Mouse (Mus musculus) liver, embryonic 14.5 days (tissue): ENCODE results near the gene Ctse. TPM values are rescaled to one million over a fixed set of nuclear protein-coding genes. Genes with fewer than 3 reads are reported as not detected.

Source experiments
- ATAC-seq: fragments of 200-750 bp; cut with Nextera tagmentation; 2 replicates; pipeline ENCODE4 v1.8.0; 2017; ENCODE audit warnings: moderate number of reproducible peaks, mild to moderate bottlenecking, moderate library complexity; ENCODE audit not compliant: insufficient read depth
- DNase-seq, 3 experiments: peaks; one replicate each; pipeline ENCODE4 v3.0.0-alpha.2; 2012 to 2013; ENCODE audit warnings: low read depth in 3 of 3, low spot score in 3 of 3
- H3K27ac ChIP-seq: fragments of 300-500 bp; sonication (generic); 2 replicates; pipeline ENCODE4 v1.5.1; 2014; ENCODE audit warnings: moderate library complexity, mild to moderate bottlenecking, control low read depth, inconsistent platforms
- H3K27me3 ChIP-seq: fragments of 300-500 bp; sonication (generic); 2 replicates; pipeline ENCODE4 v1.6.1; 2014; ENCODE audit warnings: mild to moderate bottlenecking, low read length, moderate library complexity; ENCODE audit not compliant: control insufficient read depth, insufficient read depth
- H3K36me3 ChIP-seq: fragments of 300-500 bp; sonication (generic); replicated peaks from 2 replicates; pipeline ENCODE4 v1.6.1; 2014; ENCODE audit warnings: low read depth; ENCODE audit not compliant: control insufficient read depth, insufficient read depth
- H3K4me1 ChIP-seq, 2 experiments: fragments of 200-500 bp in 1 of 2; fragments of 300-500 bp in 1 of 2; sonication (generic) in 1 of 2; replicated peaks; 2 replicates each; pipeline ENCODE4 v1.6.1; 2012 to 2014; ENCODE audit warnings: antibody characterized with exemption in 1 of 2, inconsistent platforms in 1 of 2, low read length in 1 of 2; ENCODE audit not compliant: control insufficient read depth in 2 of 2, insufficient read depth in 2 of 2
- H3K4me2 ChIP-seq: fragments of 300-500 bp; sonication (generic); 2 replicates; pipeline ENCODE4 v1.6.1; 2014; ENCODE audit warnings: low read depth, mild to moderate bottlenecking, control low read depth, moderate library complexity
- H3K4me3 ChIP-seq, 2 experiments: fragments of 200-500 bp in 1 of 2; fragments of 300-500 bp in 1 of 2; sonication (generic) in 1 of 2; 2 replicates each; pipeline ENCODE4 v1.5.1; 2012 to 2014; ENCODE audit warnings: low read depth in 2 of 2, low read length in 2 of 2, mild to moderate bottlenecking in 2 of 2, control low read depth in 1 of 2, inconsistent platforms in 1 of 2, moderate library complexity in 1 of 2; ENCODE audit not compliant: insufficient read depth in 1 of 2
- H3K9ac ChIP-seq: fragments of 300-500 bp; sonication (generic); replicated peaks from 2 replicates; pipeline ENCODE4 v1.6.1; 2014; ENCODE audit warnings: mild to moderate bottlenecking, control low read depth, moderate library complexity
- H3K9me3 ChIP-seq: fragments of 300-500 bp; sonication (generic); 2 replicates; pipeline ENCODE4 v1.6.1; 2016; ENCODE audit warnings: low read length, mixed read lengths; ENCODE audit not compliant: control insufficient read depth
- CTCF ChIP-seq: IDR thresholded peaks from 2 replicates; pipeline ENCODE4 v1.5.1; 2016; ENCODE audit warnings: antibody characterized with exemption, low read depth, control low read depth
- EP300 ChIP-seq: IDR thresholded peaks from 2 replicates; pipeline ENCODE4 v1.6.1; 2016; ENCODE audit warnings: antibody characterized with exemption, low read depth
- WGBS: fragments of 180-500 bp; shearing (Covaris S2); extraction: QIAGEN DNeasy Blood & Tissue Kit; methylation state at CpG from one replicate; pipeline ENCODE4 v1.1.7; 2014; ENCODE audit not compliant: insufficient replicate concordance; 5-methylcytosine and 5-hydroxymethylcytosine counted together
- polyA plus RNA-seq, 2 experiments: library from polyadenylated mRNA; depleted of rRNA in 1 of 2; stranded (reverse) in 1 of 2; unstranded in 1 of 2; fragments of >200 nt; fragmentation: Nextera tagmentation in 1 of 2; extraction: Ambion mirVana in 1 of 2; gene quantifications; 2 replicates each; pipeline versions ENCODE4 v1.2.1 to v1.2.3; 2012 to 2014

The Ctse gene
- polyA plus RNA-seq, 2 experiments = 8.9 to 19.5 TPM

- H3K9ac ChIP-seq = no peak overlapping the region
- H3K27me3 ChIP-seq = no peaks in the 10 kb centered on the region
- WGBS = 64% methylated on average over 8 of the region's 8 CpGs
- ATAC-seq (no peak), DNase-seq (no peak)
- H3K36me3 ChIP-seq = no peaks in the 10 kb centered on the region
- no peak overlapping the region for H3K4me3 ChIP-seq
- no peak overlapping the region for H3K4me2 ChIP-seq
- H3K27ac ChIP-seq = no peak overlapping the region
- no peaks in the 10 kb centered on the region for H3K4me1 ChIP-seq
- no peak for TF ChIP-seq EP300
- TF ChIP-seq CTCF = no peak
- H3K9me3 ChIP-seq = no peaks in the 10 kb centered on the region
Observed at GRCm38 (mm10) chr1:131671113-131671512, 33.0 kb downstream of the Ctse start.

DNA sequence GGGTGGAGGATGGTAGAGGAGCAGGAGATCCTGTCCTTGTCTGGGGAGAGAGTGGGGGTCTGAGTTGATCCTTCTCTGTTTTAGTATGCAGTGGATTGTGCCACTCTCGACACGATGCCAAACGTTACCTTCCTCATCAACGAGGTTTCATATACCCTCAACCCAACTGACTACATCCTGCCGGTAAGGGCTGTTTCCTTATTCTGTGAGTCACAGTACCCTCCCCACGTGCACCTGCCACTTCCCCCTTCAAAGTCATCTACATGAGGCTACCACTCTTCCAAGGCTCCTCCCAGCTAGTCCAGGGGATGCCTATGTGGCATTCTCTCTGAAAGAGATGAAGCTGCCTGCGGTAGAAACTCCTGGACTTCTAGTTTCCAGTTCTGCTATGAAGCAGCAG lies 34.3 kb downstream of the Ctse start:
- no peak for TF ChIP-seq EP300
- TF ChIP-seq CTCF = no peak
- Histone ChIP-seq H3K4me1 (no peaks in the 10 kb centered on the region), H3K9ac (no peak overlapping the region), H3K36me3 (no peaks in the 10 kb centered on the region), H3K27me3 (no peaks in the 10 kb centered on the region), H3K4me2 (no peak overlapping the region), H3K4me3 (no peak overlapping the region), H3K9me3 (no peaks in the 10 kb centered on the region), H3K27ac (no peak overlapping the region)
- ATAC-seq = no peak
- WGBS = 27% methylated on average over 7 of the region's 7 CpGs
- DNase-seq = no peak

- no peak overlapping the region for H3K4me2 ChIP-seq
- H3K9me3 ChIP-seq = no peaks in the 10 kb centered on the region
- no peaks in the 10 kb centered on the region for H3K36me3 ChIP-seq
- no peak overlapping the region for H3K4me3 ChIP-seq
- no peak overlapping the region for H3K9ac ChIP-seq
- no peak for ATAC-seq
- WGBS = 67% methylated on average over 5 of the region's 5 CpGs
- H3K27ac ChIP-seq = no peak overlapping the region
- H3K4me1 ChIP-seq = no peaks in the 10 kb centered on the region
- TF ChIP-seq EP300 (no peak), CTCF (no peak)
- no peak for DNase-seq
- no peaks in the 10 kb centered on the region for H3K27me3 ChIP-seq
Observed at GRCm38 (mm10) chr1:131679644-131680043, 41.5 kb downstream of the Ctse start.

- Histone ChIP-seq H3K4me1 (no peaks in the 10 kb centered on the region; a peak in 1 of 4 replicates), H3K4me3 (no peak overlapping the region), H3K27ac (no peak overlapping the region), H3K27me3 (no peaks in the 10 kb centered on the region), H3K9ac (no peak overlapping the region), H3K4me2 (no peak overlapping the region), H3K9me3 (no peaks in the 10 kb centered on the region), H3K36me3 (no peaks in the 10 kb centered on the region)
- 77% methylated on average over 2 of the region's 2 CpGs for WGBS
- DNase-seq = no peak
- TF ChIP-seq EP300 = no peak
- no peak for TF ChIP-seq CTCF
- ATAC-seq = no peak
Observed at GRCm38 (mm10) chr1:131687739-131688138, 49.6 kb downstream of the Ctse start.

DNA sequence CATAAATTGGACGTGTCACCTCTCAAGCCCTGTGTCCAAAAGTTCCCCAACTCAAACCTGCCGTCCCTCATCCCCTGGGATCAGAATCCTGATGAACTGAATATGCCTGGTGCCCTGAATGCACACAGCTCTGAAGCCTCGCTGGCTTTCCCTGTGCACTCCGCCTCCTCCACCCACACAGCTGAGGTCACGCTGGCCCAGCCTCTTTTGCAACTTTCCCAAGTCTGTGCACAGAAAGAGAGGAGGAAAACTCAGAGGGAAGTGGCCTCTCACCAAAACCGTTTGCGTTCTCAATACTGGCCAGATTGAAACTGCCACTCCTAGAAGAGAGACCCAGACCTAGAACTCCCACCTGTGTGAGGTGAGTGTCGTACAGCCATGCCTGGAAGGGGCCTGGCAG lies 50.4 kb downstream of the Ctse start, which contains the start of gene Rab7b:
Rab7b (plus strand) TSS at position 221 of the 400 bp plus-strand sequence.
- Histone ChIP-seq H3K4me1 (no peaks in the 10 kb centered on the region; a peak in 1 of 4 replicates), H3K9me3 (no peaks in the 10 kb centered on the region), H3K36me3 (no peaks in the 10 kb centered on the region), H3K27ac (no peak within 1 kb of the TSS), H3K27me3 (no peaks in the 10 kb centered on the region), H3K4me2 (0 out of 2 replicates have a peak within 1 kb of the TSS, but pooled peaks have one; percentile 3), H3K9ac (no peak within 1 kb of the TSS), H3K4me3 (no peak within 1 kb of the TSS)
- DNase-seq (peak in 1 of 3 experiments; percentile 10), ATAC-seq (no peak)
- no peak for TF ChIP-seq CTCF
- WGBS = 38% methylated on average over 8 of the region's 8 CpGs
